Mouse (Mus musculus) E14TG2a.4 (cell line): Measurements from ENCODE around the gene Spsb2.

Source experiments
- H3K27me3 ChIP-seq: 2 replicates; pipeline ENCODE4 v1.6.1; 2014; ENCODE audit warnings: low read length, control low read depth; ENCODE audit not compliant: insufficient read depth
- H3K36me3 ChIP-seq: 2 replicates; pipeline ENCODE4 v1.6.1; 2014; ENCODE audit warnings: low read length, control low read depth; ENCODE audit not compliant: insufficient read depth
- H3K4me1 ChIP-seq: replicated peaks from 2 replicates; pipeline ENCODE4 v1.6.1; 2014; ENCODE audit warnings: low read depth, low read length, control low read depth
- H3K4me3 ChIP-seq: replicated peaks from 2 replicates; pipeline ENCODE4 v1.5.1; 2014; ENCODE audit warnings: mild to moderate bottlenecking, low read length
- H3K9me3 ChIP-seq: 2 replicates; pipeline ENCODE4 v1.6.1; 2014; ENCODE audit warnings: low read length, control low read depth
- CTCF ChIP-seq: conservative IDR thresholded peaks from 2 replicates; pipeline ENCODE4 v1.5.1; 2014; ENCODE audit warnings: low read length
- NANOG ChIP-seq: IDR thresholded peaks from 2 replicates; pipeline ENCODE4 v1.6.1; 2014; ENCODE audit warnings: borderline replicate concordance, low read length, mixed read lengths
- POU5F1 ChIP-seq: IDR thresholded peaks from 2 replicates; pipeline ENCODE4 v1.6.1; 2014; ENCODE audit warnings: low read length, borderline replicate concordance

Spsb2 gene

DNA sequence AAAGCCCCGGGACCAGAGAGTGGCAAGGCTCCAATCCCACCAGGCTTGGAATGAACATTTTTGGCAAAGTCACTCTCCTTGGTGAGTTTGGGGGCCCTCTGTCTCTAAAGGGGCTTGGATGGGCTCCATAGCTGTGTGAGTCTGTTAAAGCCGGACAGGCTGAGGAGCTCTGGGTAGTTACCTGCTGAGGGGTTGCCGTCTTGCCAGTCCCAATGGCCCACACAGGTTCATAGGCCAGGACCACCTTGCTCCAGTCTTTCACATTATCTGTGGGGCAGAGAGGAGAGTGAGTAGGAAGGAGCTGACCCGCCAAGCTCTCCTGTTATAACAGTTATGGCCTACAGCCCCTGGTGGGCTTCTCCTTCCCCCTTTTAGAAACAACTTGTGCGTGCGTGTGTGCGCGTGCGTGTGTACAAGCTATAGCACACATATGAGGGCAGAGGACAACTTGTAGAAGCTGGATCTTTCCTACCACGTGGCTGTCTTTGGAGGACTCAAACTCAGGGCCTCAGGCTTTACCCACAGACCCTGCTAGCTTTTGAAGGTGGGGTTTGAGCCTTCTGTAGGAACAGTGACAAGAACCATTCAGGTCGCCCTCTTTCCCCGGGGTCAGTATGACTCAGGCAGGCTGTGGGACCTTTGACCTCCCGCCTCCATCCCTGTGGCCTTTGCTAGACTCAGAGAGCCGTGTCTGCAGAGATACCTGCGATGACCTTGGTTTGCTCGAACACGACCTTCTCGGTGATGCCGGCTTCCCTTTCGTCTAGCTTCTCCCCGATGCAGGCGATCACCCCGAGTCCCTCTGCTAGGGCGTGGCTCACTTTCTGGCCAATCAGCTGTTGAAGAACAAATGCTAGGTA is 3.5 kb downstream of the Spsb2 start:
- Histone ChIP-seq H3K4me1 (peaks cover 71% of the 10 kb centered on the region), H3K9me3 (no peaks in the 10 kb centered on the region), H3K27me3 (no peaks in the 10 kb centered on the region), H3K36me3 (peaks cover 63% of the 10 kb centered on the region), H3K4me3 (peak overlapping the region; percentile 87)
- no peak for TF ChIP-seq POU5F1
- TF ChIP-seq CTCF = no peak
- TF ChIP-seq NANOG = no peak

DNA sequence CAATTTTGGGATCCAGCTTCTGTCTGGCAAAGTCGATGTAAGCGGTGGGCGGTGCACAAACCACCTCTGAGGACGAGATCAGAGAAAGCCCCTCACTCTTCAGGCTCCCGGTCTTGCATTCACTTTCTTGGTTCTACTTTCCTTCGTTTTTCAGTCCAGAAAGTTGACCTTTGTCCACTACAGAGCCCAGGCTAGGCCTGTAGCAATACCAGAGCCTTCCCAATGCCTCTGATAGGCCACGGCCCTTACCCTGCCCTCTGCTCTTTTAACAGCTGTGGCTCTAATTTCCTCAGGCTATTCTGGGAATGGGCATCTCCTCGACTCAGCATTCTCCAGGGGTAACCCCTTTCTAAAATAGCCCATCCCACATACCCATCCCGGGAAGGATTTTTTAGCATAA is 4.4 kb downstream of the Spsb2 start:
- H3K27me3 ChIP-seq = no peaks in the 10 kb centered on the region
- TF ChIP-seq CTCF = no peak
- TF ChIP-seq POU5F1 = no peak
- no peak for TF ChIP-seq NANOG

DNA sequence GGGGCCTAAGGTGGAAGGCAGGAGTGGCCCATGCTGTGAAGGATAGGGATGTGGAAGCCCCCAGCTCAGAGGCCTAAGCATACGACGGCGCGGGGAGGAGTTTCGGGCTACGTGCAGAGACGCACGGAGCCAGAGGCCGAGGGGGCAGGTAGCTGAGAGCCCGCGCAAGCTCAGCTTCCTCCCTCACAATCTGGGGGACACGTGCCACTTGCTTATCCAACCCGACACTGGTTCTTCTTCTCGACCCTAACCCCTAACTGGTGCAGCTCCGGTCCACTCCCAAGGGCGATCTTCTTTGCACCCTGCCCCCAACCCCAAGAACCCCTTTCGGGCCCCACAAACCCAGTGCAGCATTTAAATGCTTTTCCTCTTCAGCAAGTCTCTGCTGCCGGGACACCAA is 5.0 kb downstream of the Spsb2 start:
- Histone ChIP-seq H3K4me1 (peaks cover 69% of the 10 kb centered on the region), H3K36me3 (peaks cover 79% of the 10 kb centered on the region), H3K4me3 (peak overlapping the region; percentile 87), H3K9me3 (no peaks in the 10 kb centered on the region), H3K27me3 (no peaks in the 10 kb centered on the region)
- no peak for TF ChIP-seq CTCF
- TF ChIP-seq NANOG = no peak

More for the DNA sequence above, 4.4 kb downstream of the Spsb2 start:
- Histone ChIP-seq H3K4me1 (peaks cover 68% of the 10 kb centered on the region), H3K36me3 (peaks cover 72% of the 10 kb centered on the region), H3K9me3 (no peaks in the 10 kb centered on the region), H3K4me3 (peak overlapping the region; percentile 87)

DNA sequence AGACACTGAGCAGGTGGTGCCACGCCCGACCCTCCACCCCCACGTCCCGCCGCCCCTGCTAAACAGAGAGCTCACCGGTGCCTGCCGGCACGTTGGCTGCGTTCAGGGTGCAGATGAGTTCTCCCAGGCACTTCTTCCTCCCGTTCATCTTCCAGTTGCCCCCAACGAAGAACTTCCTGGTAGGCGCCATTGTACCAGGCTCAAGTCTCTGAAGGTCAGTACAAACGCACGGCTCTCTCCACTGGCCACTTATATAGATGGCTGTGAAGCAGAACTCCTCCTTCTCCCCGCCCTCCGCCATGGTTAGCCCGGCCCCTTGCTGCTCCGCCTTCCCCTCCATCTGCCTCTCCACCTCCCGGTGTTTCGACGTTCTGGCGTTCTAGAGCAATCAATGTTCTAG is 5.5 kb downstream of the Spsb2 start, which contains the start of gene Tpi1:
Gene Tpi1 (minus strand): TSS at position 364 of the 400 bp plus-strand sequence.
- TF ChIP-seq NANOG = no peak
- TF ChIP-seq CTCF = no peak
- TF ChIP-seq POU5F1 = no peak
- Histone ChIP-seq H3K9me3 (no peaks in the 10 kb centered on the region), H3K36me3 (peaks cover 83% of the 10 kb centered on the region), H3K4me3 (peak within 1 kb of the TSS; percentile 87), H3K4me1 (peaks cover 70% of the 10 kb centered on the region), H3K27me3 (no peaks in the 10 kb centered on the region)

DNA sequence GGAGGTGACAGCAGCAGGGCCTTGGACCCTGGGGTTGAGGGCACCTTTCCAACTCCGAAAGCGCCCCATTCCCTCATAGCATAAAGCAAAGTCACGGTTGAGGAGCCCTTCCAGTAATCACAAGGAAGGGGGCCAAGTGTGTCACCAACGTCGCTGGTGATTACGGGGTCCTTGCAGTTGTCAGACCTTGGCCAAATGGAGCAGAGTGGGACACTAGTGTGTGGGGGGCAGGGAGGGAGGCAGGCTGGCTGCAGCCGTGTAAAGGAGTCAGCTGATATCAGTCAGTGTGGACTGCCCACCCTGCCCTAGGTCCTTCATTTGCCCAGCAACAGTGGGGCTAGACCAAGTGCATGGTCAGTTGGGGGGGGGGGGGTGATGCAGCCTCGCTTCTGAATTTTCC is 6.0 kb downstream of the Spsb2 start:
- no peak for TF ChIP-seq CTCF
- no peak for TF ChIP-seq POU5F1
- no peak for TF ChIP-seq NANOG
- Histone ChIP-seq H3K36me3 (peaks cover 85% of the 10 kb centered on the region), H3K4me1 (peaks cover 68% of the 10 kb centered on the region), H3K27me3 (no peaks in the 10 kb centered on the region), H3K9me3 (no peaks in the 10 kb centered on the region), H3K4me3 (peak overlapping the region; percentile 87)

DNA sequence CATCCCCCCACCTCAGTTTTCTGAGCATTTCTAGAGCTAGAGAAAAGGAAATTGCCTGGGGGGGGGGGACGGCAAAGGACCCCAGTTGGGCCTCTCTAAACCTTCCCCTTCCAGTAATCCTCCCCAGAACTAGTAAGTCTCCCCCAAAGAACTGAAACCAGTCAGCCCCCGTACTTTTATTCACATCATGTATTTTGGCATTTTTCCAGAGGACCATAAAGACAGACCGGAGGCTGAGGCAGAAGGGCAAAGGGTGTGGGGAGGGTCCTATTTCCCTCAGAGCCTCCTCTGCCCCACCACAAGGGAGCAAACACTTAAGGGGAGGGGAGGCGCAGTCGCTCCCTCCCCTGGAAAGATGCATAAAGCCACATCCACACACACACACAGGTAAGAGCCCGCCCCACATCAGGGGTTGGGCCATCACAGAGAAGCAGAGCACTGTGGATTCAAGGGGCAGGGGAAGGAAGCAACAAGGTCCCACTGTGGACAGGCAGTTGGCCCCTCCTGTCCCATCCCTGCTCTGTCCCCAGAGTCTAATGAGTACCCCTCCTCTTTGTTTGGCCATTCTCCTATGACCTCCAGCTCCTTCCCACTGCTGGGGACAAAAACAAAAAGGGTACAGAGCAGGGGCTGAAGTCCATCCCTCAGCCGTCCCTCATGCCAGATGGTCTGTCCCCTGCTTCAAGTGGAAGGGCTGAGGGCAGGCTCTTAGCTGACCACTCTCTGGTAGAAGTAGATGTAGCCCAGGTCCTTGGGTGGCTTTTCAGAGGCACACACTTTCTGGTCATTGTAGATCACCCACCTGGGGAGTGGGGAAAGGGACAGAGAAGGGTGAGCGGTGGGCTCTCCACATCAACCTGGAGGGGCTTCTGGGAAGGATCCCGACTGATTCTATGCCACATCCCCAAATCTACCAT is 6.7 kb downstream of the Spsb2 start:
- H3K4me3 ChIP-seq = peak overlapping the region; percentile 87; the same call in 1 of the 2 replicates
- H3K27me3 ChIP-seq = no peaks in the 10 kb centered on the region
- H3K4me1 ChIP-seq = peaks cover 62% of the 10 kb centered on the region
- H3K9me3 ChIP-seq = no peaks in the 10 kb centered on the region
- no peak for TF ChIP-seq NANOG
- TF ChIP-seq CTCF = no peak
- TF ChIP-seq POU5F1 = no peak
- peaks cover 85% of the 10 kb centered on the region for H3K36me3 ChIP-seq

DNA sequence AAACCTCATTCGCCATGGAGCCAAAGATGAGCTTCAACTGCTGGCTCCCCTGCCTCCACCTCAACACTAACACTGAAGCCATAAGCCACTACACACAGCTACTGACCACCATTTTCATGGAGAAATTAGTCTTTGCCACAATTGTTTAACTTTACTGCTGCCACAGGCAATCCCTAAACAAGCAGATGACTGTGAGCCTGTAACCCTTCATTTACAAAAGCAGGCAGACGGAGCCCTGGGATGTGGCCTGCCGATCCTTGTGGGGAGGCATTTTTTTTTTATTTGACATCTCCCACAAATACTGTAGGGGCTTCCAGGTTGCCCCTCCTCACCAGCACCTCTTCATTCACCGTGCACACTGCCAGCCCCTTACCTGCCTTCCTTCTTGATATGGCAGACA is 8.2 kb downstream of the Spsb2 start:
- peaks cover 85% of the 10 kb centered on the region for H3K36me3 ChIP-seq
- H3K9me3 ChIP-seq = no peaks in the 10 kb centered on the region
- H3K4me1 ChIP-seq = peaks cover 47% of the 10 kb centered on the region
- H3K27me3 ChIP-seq = no peaks in the 10 kb centered on the region
- no peak overlapping the region for H3K4me3 ChIP-seq
- TF ChIP-seq POU5F1 = no peak
- no peak for TF ChIP-seq NANOG
- TF ChIP-seq CTCF = no peak

DNA sequence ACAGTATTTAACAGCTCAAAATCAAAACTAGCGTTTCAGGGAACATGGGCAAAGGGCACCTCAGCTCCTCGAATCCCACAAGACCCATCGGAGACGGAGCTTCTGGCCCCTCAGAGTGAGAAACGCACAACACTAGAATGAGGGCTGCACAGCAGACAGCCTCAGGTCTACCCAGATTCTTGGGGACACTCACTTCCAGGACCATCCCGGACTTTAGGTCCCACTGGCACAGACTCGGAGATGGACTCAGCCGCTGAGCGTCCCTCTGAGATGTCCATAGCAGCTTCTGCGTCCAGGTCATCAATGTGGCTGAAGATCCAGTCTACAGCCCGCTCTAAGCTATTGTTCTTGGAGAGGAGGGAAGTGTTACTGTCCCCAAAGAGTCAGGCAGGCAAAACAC is 8.7 kb downstream of the Spsb2 start:
- Histone ChIP-seq H3K4me1 (peaks cover 42% of the 10 kb centered on the region), H3K4me3 (no peak overlapping the region), H3K9me3 (no peaks in the 10 kb centered on the region), H3K27me3 (no peaks in the 10 kb centered on the region), H3K36me3 (peaks cover 85% of the 10 kb centered on the region)
- TF ChIP-seq POU5F1 = no peak
- no peak for TF ChIP-seq CTCF
- no peak for TF ChIP-seq NANOG
